Mouse (Mus musculus): ENCODE data around the gene Fam185a. TPM values are rescaled to one million over a fixed set of nuclear protein-coding genes. Genes with fewer than 3 reads are reported as not detected.
A peak's percentile ranks its signal among the peaks of the same experiment; 100 is the strongest.

Fam185a gene
- 3.8 and 4.4 TPM in 2 replicates for polyA plus RNA-seq (2015; fragmentation: Nextera tagmentation; extraction: Ambion mirVana)

DNA sequence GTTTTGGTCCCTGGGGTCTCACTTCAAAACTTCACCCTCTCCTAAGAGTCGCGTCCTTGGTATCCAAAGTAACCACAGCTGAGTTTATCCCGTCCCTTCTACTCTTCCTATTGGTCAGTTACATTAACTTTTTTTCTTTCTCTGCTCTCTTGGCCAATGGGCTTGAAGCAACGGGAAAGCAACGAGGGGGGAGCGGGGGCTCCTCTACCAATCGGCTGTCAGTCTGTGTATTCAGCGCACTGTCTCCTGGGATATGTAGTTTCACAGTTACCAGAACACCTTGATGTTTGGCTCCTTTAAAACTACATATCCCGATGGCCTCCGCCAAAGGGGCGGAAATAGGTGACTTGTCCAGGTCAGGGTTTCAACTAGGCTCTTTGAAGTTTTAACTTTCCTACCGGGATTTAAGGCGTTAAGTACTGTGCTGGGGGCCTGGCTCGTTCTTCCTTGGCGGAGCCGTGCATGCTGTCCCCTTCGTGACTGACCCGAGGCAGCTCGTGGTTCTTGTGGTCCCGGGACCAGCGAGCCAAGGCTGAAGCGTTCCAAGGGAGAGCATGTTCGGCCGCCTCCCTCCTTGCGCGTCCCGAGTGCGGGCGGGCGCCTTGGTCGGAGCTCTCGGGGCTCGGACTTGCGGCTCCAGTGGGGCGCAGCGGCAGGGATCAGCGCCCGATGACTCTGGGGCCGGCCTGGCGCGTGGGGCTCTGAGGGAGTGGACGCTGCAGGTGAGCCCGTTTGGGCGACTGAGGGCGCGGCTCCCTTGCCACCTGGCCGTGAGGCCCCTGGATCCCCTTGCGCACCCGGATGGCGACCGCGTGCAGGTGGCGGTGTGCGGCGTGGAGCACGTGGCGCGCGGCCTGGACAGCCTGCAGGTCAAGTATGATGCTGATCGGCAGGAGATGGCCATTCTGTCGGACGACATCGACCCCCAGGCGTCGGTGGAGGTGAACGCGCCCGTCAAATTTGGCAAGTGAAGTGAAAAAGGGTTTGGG is at the start of gene Fam185a, which contains the start of gene Ccdc146:
Gene Fam185a (plus strand): TSS at position 345 of the 989 bp plus-strand sequence.
Gene Ccdc146 (minus strand): TSS at position 64 of the 989 bp plus-strand sequence.
- peak within 1 kb of the TSS; percentile 99 for H3K4me2 ChIP-seq
- no peaks in the 10 kb centered on the region for H3K27me3 ChIP-seq
- no peak within 1 kb of the TSS; the same call in 1 of the 2 replicates for H3K27ac ChIP-seq
- H3K9me3 ChIP-seq (replicated peaks): no peaks in the 10 kb centered on the region
- ATAC-seq: peak; percentile 100
- no peaks in the 10 kb centered on the region for H3K36me3 ChIP-seq (ENCODE audit: poor library complexity, severe bottlenecking)
- H3K4me3 ChIP-seq: peak within 1 kb of the TSS; percentile 93
- peaks cover 11% of the 10 kb centered on the region for H3K4me1 ChIP-seq
- WGBS: under 1% methylated on average over 68 of the region's 68 CpGs
- H3K9ac ChIP-seq: peak within 1 kb of the TSS; percentile 75

DNA sequence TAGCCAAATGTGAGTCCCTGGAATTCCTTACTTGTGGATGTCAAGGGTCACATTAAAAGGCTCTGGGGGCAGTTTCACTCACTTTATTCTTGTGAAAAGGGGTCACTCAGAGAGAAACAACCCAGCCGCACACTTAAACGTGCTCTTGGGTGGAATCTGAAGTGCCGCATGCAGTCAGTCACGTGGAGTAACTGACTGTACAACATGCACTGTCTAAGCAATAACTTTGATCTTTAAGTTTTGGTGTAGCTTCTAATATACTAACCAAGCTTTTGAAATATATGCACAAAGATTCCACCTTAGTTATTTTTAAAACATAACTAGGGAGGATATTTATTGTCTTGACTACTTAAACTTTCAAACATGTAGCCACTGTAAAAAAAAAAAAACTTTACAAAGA is 47.8 kb upstream of the Fam185a start:
- H3K9ac ChIP-seq: no peak overlapping the region
- H3K36me3 ChIP-seq (ENCODE audit: poor library complexity, severe bottlenecking): no peaks in the 10 kb centered on the region
- no peak for ATAC-seq
- no peak overlapping the region for H3K4me2 ChIP-seq
- H3K27me3 ChIP-seq: no peaks in the 10 kb centered on the region
- 90% methylated on average over 4 of the region's 4 CpGs for WGBS
- no peaks in the 10 kb centered on the region for H3K9me3 ChIP-seq (replicated peaks)
- no peak overlapping the region for H3K27ac ChIP-seq
- no peak overlapping the region for H3K4me3 ChIP-seq
- peaks cover 8% of the 10 kb centered on the region for H3K4me1 ChIP-seq

DNA sequence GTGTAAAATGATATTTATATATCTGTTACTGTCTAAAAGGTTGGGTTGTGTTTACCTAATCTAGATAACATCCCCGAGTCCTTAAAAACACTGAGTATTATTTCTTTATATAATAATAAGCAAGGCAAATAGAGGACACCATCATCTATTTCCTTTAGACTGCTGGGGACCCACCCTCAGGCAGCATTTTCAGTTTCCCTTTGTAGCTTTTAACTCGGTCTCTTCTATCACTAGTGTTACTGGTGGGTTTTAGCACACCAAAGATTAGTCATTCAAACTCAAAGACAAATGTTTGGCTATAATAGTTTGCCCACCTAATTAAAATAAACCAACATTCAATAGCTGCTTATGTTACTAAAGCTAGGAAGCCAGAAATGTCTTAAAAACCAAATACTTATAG is 46.4 kb upstream of the Fam185a start:
- Histone ChIP-seq H3K4me1 (no peaks in the 10 kb centered on the region), H3K9me3 (replicated peaks) (no peaks in the 10 kb centered on the region), H3K27me3 (no peaks in the 10 kb centered on the region), H3K27ac (no peak overlapping the region), H3K4me3 (no peak overlapping the region), H3K9ac (no peak overlapping the region), H3K36me3 (ENCODE audit: poor library complexity, severe bottlenecking) (no peaks in the 10 kb centered on the region), H3K4me2 (no peak overlapping the region)
- ATAC-seq: no peak
- 74% methylated on average over 2 of the region's 2 CpGs for WGBS

DNA sequence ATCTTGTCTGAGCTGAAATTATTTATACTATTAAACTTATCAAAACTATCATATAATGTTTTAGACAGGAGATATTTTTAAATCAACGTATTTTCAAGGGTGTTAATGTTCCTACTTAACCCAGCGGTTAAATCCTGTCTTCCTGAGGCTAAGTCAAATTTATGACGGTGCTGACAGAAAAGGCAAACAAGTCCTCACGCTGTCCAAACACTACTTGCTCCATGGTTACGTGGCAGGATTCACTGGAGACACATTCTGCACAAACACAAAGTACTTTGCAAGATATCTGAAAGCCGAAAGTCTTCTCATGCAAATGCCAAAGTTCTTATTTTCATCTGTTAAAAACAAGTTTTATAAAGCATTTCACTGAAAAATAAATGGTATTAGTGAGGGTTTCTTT is 42.8 kb upstream of the Fam185a start:
- Histone ChIP-seq H3K27me3 (no peaks in the 10 kb centered on the region), H3K9ac (no peak overlapping the region), H3K9me3 (replicated peaks) (no peaks in the 10 kb centered on the region), H3K4me2 (no peak overlapping the region), H3K4me1 (no peaks in the 10 kb centered on the region), H3K4me3 (no peak overlapping the region), H3K27ac (no peak overlapping the region), H3K36me3 (ENCODE audit: poor library complexity, severe bottlenecking) (no peaks in the 10 kb centered on the region)
- no peak for ATAC-seq
- WGBS: 83% methylated on average over 6 of the region's 6 CpGs

DNA sequence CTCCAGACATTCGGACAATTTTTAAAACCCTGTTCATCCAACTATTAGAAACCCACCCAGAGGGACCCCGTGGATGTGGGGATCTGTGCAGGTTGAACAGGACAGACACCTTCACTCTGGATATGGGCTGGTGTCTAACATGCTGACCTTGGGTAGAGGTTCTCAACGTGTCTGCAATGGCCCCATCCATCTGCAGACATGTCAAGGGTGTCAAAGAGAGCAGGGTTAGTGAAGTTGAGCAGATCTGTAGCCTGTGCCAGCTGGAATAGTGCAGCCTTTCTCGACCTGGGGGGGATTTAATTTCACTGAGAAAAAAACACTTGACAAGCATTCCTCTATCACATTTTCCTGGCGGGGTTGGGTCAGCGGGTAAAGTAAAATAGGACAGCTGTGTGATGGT is 42.1 kb upstream of the Fam185a start:
- no peak for ATAC-seq

DNA sequence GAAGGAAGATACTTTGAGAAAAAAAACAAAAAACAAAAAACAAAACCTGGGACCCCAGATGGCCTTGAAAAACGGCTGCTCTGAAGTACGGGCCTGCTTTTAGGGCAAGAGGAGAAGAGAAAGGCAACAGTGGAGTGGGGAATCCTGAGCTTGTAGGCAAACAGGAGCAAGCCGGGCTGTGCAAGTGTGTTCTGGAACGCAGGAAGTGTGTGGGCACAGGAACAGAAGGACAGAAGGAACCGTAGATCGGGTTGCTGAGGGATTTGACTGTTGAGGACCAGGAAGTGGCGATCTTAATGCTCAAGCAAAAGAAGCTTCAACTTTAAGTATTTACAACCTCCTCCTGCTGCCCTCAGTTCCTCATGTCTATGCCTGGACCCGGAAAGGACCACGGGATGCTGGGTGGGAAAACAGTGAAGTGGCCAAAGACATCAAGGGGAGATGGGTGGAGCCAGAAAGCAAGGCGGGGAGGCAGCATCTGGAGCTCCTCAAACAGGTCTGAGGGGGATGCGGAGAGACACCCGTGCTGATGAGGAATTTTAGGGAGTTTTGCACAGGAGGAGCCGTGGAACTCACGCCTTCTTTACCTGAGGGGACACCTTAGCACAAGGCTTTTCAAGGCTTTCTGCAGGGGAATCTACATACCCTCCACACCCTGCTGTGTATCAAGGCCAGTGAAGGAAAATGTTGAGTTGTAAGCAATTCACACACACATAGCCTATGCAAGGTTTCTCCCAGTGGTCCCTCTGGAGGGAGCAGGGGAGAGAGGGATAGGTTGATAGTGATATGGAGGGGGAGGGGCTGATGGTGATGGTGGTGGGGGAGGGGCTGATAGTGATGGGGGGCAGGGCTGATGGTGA is 41.1 kb upstream of the Fam185a start:
- WGBS: 55% methylated on average over 14 of the region's 14 CpGs
- Histone ChIP-seq H3K4me2 (no peak overlapping the region), H3K9ac (no peak overlapping the region), H3K4me1 (no peaks in the 10 kb centered on the region), H3K27ac (no peak overlapping the region), H3K27me3 (no peaks in the 10 kb centered on the region), H3K36me3 (ENCODE audit: poor library complexity, severe bottlenecking) (no peaks in the 10 kb centered on the region), H3K4me3 (no peak overlapping the region), H3K9me3 (replicated peaks) (no peaks in the 10 kb centered on the region)
- no peak for ATAC-seq

More for the DNA sequence above, 42.1 kb upstream of the Fam185a start:
- Histone ChIP-seq H3K4me3 (no peak overlapping the region), H3K9ac (no peak overlapping the region), H3K27me3 (no peaks in the 10 kb centered on the region), H3K9me3 (replicated peaks) (no peaks in the 10 kb centered on the region), H3K4me1 (no peaks in the 10 kb centered on the region), H3K27ac (no peak overlapping the region), H3K4me2 (no peak overlapping the region), H3K36me3 (ENCODE audit: poor library complexity, severe bottlenecking) (no peaks in the 10 kb centered on the region)
- WGBS: 77% methylated on average over 6 of the region's 6 CpGs

DNA sequence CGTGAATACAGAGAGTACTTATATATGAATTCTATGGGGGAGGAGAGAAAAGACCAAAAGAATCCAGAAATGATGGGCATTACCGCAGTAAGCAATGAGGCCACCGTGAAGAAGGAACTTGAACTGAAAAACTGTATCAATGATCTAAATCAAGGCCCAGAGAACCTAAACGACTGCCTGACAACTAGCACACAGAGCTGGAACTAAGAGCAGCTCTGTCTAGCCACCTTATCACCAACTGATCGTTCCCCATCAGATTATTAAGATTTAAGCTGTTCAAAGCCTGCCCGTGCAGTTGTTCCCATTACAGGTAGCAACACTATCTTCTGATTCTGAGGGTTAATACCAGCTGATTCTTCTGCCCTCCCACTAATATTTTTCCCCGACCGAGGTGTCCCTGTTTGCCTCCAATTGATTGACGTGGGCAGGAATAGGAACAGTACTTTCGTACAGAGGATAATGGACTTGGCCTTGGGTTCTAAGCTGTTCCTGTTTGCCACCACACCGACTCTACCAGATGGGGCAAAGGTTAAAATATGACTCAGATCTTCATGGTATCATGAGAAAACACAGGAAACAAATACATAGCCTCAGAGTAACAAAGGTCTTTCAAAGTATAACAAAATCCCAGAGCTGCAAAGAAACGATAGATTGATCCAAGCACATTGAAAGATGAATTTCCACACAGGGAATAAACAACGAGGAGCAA is 40.4 kb upstream of the Fam185a start:
- no peak for ATAC-seq
- no peak overlapping the region for H3K9ac ChIP-seq
- H3K27me3 ChIP-seq: no peaks in the 10 kb centered on the region
- H3K4me1 ChIP-seq: no peaks in the 10 kb centered on the region
- WGBS: 81% methylated on average over 13 of the region's 13 CpGs
- H3K9me3 ChIP-seq (replicated peaks): no peaks in the 10 kb centered on the region
- H3K4me3 ChIP-seq: no peak overlapping the region
- no peak overlapping the region for H3K27ac ChIP-seq
- H3K4me2 ChIP-seq: no peak overlapping the region
- H3K36me3 ChIP-seq (ENCODE audit: poor library complexity, severe bottlenecking): no peaks in the 10 kb centered on the region

DNA sequence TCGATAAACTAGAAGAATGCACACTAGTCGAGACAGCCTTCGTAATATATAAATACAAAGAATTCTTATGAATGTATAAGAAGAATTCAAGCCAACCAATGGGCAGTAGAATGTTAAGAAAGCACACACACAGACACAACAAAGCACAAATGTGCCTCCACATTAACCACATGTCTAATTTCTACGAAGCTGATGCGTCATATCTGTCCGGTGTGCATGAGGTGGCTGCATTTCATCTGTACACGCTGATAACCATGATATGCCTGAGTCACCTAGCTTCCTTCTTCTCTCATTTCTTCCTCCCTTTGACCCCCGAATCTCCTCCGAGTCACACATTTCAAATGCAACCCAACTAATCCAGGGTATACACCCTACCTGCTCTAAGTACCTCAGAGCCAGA is 39.8 kb upstream of the Fam185a start:
- no peak overlapping the region for H3K27ac ChIP-seq
- 95% methylated on average over 9 of the region's 9 CpGs for WGBS
- H3K9ac ChIP-seq: no peak overlapping the region
- ATAC-seq: no peak
- H3K4me1 ChIP-seq: no peaks in the 10 kb centered on the region
- no peaks in the 10 kb centered on the region for H3K27me3 ChIP-seq
- no peaks in the 10 kb centered on the region for H3K9me3 ChIP-seq (replicated peaks)
- H3K4me2 ChIP-seq: no peak overlapping the region
- H3K36me3 ChIP-seq (ENCODE audit: poor library complexity, severe bottlenecking): no peaks in the 10 kb centered on the region
- no peak overlapping the region for H3K4me3 ChIP-seq

DNA sequence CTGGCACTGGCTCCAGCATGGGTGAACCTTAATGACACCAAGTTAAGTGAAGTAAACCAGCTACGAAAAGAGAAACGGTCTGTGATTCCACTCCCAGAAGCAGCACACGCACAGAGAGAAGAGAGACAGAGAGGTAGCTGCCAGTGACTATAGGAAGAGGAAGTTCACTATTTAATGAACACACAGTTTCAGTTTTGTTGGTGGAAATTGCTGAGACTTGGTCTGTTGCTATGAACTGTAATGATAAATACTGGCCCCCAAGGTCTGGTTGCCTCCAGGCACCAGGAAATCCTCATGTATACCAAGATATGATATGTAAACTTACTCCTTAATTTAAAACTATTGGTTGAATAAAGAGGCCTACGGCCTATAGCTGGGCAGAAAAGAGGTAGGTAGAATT is 38.3 kb upstream of the Fam185a start:
- Histone ChIP-seq H3K27me3 (no peaks in the 10 kb centered on the region), H3K4me1 (0 out of 2 replicates have a peak, but pooled peaks cover under 1% of the 10 kb centered on the region), H3K9ac (no peak overlapping the region), H3K27ac (no peak overlapping the region), H3K4me3 (no peak overlapping the region), H3K36me3 (ENCODE audit: poor library complexity, severe bottlenecking) (no peaks in the 10 kb centered on the region), H3K9me3 (replicated peaks) (no peaks in the 10 kb centered on the region), H3K4me2 (no peak overlapping the region)
- ATAC-seq: no peak
- WGBS: 94% methylated on average over 4 of the region's 4 CpGs

DNA sequence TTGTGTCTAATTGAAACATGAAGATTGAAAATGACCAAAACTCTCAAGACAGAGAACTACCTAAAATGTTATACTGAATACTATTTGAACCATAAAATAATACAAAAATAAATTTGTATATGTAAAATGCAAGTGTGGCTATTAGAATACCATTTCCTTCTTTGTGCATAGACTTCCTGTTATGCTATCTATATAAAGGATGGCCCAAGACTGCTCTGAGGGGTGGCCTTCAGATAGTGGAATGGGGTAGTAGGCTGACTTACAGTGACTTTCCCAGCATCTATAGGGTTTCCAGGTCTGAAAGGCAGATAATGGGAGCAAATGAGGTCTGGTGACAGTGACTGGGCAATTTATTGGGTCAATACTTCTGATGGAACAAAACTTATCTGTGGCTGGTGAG is 37.4 kb upstream of the Fam185a start:
- Histone ChIP-seq H3K9ac (no peak overlapping the region), H3K4me1 (peaks cover 5% of the 10 kb centered on the region; the same call in 1 of the 2 replicates)
- ATAC-seq: no peak

DNA sequence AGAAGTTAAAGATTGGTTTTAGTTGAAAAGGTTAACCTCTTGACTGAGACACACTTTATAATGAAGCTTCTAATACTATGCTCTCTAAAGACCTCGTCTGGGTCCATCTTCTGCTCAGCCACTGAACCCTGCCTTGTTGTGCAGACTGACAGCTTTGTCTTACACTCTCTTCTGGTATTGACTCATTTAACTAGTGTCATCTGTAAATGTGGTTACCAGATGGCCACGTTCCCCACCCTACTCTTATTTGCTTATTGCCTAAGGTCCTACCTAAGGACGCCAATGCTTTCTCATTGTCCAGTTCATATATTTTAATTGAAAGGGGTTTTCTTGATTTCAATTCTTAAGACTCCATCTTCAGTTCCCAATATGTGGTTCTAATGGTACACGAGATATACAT is 35.9 kb upstream of the Fam185a start:
- Histone ChIP-seq H3K27me3 (no peaks in the 10 kb centered on the region), H3K4me3 (no peak overlapping the region), H3K36me3 (ENCODE audit: poor library complexity, severe bottlenecking) (no peaks in the 10 kb centered on the region), H3K4me1 (peaks cover 5% of the 10 kb centered on the region; the same call in 1 of the 2 replicates), H3K9me3 (replicated peaks) (no peaks in the 10 kb centered on the region), H3K9ac (no peak overlapping the region), H3K4me2 (no peak overlapping the region), H3K27ac (no peak overlapping the region)
- no peak for ATAC-seq
- 83% methylated on average over 4 of the region's 4 CpGs for WGBS

More for the DNA sequence above, 37.4 kb upstream of the Fam185a start:
- Histone ChIP-seq H3K9me3 (replicated peaks) (no peaks in the 10 kb centered on the region), H3K4me3 (no peak overlapping the region), H3K36me3 (ENCODE audit: poor library complexity, severe bottlenecking) (no peaks in the 10 kb centered on the region), H3K27me3 (no peaks in the 10 kb centered on the region), H3K4me2 (no peak overlapping the region), H3K27ac (no peak overlapping the region)

Measured in forebrain, embryonic 13.5 days (tissue).